Mouse (Mus musculus): ENCODE measurements around the gene Socs1. TPM values are rescaled to one million over a fixed set of nuclear protein-coding genes. Genes with fewer than 3 reads are reported as not detected.
A peak's percentile ranks its signal among the peaks of the same experiment; 100 is the strongest.

Gene Socs1
- total and polyA plus RNA-seq, 3 experiments: 0.34 to 1.2 (median 0.48) TPM

GRCm38 (mm10) chr16:10749824-10750223 is 35.5 kb downstream of the Socs1 start:
- Histone ChIP-seq H3K36me3 (ENCODE audit: control insufficient read depth, insufficient read depth, low read length) (no peaks in the 10 kb centered on the region), H3K9ac (ENCODE audit: low read depth, low read length) (no peak overlapping the region), H3K79me2 (replicated peaks; ENCODE audit: control insufficient read depth, insufficient read depth, low read length) (no peaks in the 10 kb centered on the region), H3K4me1 (ENCODE audit: control insufficient read depth, insufficient read depth, low read length) (no peaks in the 10 kb centered on the region), H3K27ac (no peak overlapping the region), H3K27me3 (ENCODE audit: control insufficient read depth, insufficient read depth, low read length) (no peaks in the 10 kb centered on the region), H3K4me3 (no peak overlapping the region)
- DNase-seq: no peak
- intact Hi-C loops (cut with DNase I): no loop called here
- TF ChIP-seq POLR2A (IDR thresholded peaks at IDR 0.05; ENCODE audit: insufficient read depth, low read depth, low read length) (no peak), EP300 (IDR thresholded peaks at IDR 0.05; ENCODE audit: insufficient read depth, low read depth, low read length) (no peak), CTCF (IDR thresholded peaks at IDR 0.05) (no peak)
- WGBS: 25% methylated on average over 7 of the region's 7 CpGs

DNA sequence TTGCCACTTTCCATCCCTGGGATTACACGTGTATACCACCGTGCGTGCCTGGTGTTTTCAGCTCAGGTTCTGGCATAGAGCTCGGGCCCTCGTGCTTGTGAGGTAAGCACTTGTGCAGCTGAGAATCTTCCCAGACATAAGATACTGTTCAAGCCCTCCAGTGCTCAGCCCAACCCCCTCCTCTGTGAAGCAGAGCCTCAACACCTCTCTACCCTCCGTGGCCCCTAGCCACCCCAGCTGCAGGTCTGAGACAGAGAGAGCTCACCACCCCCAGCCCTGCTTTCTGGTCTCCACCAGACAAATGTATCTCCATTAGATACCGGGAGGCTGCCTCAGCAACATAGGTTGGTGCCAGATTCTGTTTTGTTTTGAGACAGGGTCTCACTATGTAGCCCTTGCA is 36.1 kb downstream of the Socs1 start:
- Histone ChIP-seq H3K79me2 (replicated peaks; ENCODE audit: control insufficient read depth, insufficient read depth, low read length) (no peaks in the 10 kb centered on the region), H3K9ac (ENCODE audit: low read depth, low read length) (no peak overlapping the region), H3K4me1 (ENCODE audit: control insufficient read depth, insufficient read depth, low read length) (no peaks in the 10 kb centered on the region), H3K36me3 (ENCODE audit: control insufficient read depth, insufficient read depth, low read length) (no peaks in the 10 kb centered on the region), H3K27me3 (ENCODE audit: control insufficient read depth, insufficient read depth, low read length) (no peaks in the 10 kb centered on the region), H3K4me3 (no peak overlapping the region), H3K27ac (no peak overlapping the region)
- TF ChIP-seq POLR2A (IDR thresholded peaks at IDR 0.05; ENCODE audit: insufficient read depth, low read depth, low read length): no peak
- TF ChIP-seq CTCF (IDR thresholded peaks at IDR 0.05): no peak
- no peak for TF ChIP-seq EP300 (IDR thresholded peaks at IDR 0.05; ENCODE audit: insufficient read depth, low read depth, low read length)
- WGBS: 58% methylated on average over 7 of the region's 7 CpGs
- intact Hi-C loops (cut with DNase I): no loop called here
- no peak for DNase-seq

GRCm38 (mm10) chr16:10741082-10741481 is 44.3 kb downstream of the Socs1 start:
- no peaks in the 10 kb centered on the region for H3K79me2 ChIP-seq (replicated peaks; ENCODE audit: control insufficient read depth, insufficient read depth, low read length)
- intact Hi-C loops (cut with DNase I): no loop called here
- H3K27ac ChIP-seq: peak overlapping the region; percentile 87
- peaks cover 39% of the 10 kb centered on the region for H3K4me1 ChIP-seq (ENCODE audit: control insufficient read depth, insufficient read depth, low read length)
- DNase-seq: peak; percentile 35 to 45
- WGBS: 49% methylated on average over 2 of the region's 2 CpGs
- H3K9ac ChIP-seq (ENCODE audit: low read depth, low read length): peak overlapping the region; percentile 45
- H3K4me3 ChIP-seq: no peak overlapping the region
- TF ChIP-seq CTCF (IDR thresholded peaks at IDR 0.05) (no peak), EP300 (IDR thresholded peaks at IDR 0.05; ENCODE audit: insufficient read depth, low read depth, low read length) (no peak), POLR2A (IDR thresholded peaks at IDR 0.05; ENCODE audit: insufficient read depth, low read depth, low read length) (no peak)
- H3K27me3 ChIP-seq (ENCODE audit: control insufficient read depth, insufficient read depth, low read length): no peaks in the 10 kb centered on the region
- H3K36me3 ChIP-seq (ENCODE audit: control insufficient read depth, insufficient read depth, low read length): peaks cover 11% of the 10 kb centered on the region

DNA sequence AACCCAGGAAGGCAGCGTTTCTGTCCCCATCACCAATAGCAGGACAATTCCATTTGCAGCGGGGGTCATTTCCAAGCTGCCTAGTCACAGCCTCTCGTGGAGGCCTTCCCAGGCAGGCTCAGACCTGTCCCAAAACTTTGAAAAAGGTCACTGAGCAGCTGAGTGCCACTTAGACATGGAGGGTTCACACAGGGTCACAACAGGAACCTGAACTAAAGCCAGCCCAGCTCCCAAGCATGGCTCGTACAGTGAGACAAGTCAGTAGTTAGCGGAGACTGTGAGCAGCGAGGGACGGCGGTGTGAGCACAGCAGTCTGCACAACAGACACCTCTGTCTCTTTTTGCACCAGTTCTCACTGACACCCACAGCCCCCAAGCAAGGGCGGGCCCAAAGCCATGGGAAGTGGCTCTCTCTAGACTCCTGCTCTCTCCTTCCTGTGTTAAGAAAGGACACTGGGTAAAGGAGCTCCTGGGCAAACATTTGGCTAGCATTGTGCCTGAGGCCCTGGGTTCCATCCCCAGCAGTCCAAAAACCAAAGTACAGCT is 45.4 kb downstream of the Socs1 start:
- intact Hi-C loops (cut with DNase I): no loop called here
- DNase-seq: peak; percentile 52 to 65
- peak overlapping the region; percentile 87 for H3K27ac ChIP-seq

DNA sequence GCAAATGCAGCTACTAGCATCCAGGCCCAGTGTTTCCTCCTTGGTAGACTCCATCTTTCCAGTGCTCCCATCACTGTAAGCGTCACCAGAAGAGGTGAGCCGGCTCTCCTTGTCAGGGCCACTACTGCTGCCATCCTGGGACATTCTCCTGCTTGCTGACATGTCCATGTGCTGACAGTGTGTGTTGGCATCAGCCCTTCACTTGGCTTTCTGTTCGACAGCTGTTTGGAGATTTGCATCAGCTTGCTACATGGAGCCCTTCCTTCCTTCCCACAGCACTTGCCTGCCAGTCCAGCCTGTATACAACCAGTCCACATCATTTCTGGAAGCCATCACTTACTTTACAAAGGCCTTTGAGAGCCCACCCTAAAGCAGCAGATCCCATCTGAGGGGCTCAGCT is 46.5 kb downstream of the Socs1 start:
- WGBS: 52% methylated on average over 3 of the region's 3 CpGs
- Histone ChIP-seq H3K4me1 (ENCODE audit: control insufficient read depth, insufficient read depth, low read length) (peaks cover 39% of the 10 kb centered on the region), H3K9ac (ENCODE audit: low read depth, low read length) (no peak overlapping the region), H3K79me2 (replicated peaks; ENCODE audit: control insufficient read depth, insufficient read depth, low read length) (no peaks in the 10 kb centered on the region), H3K27ac (peak overlapping the region; percentile 87), H3K36me3 (ENCODE audit: control insufficient read depth, insufficient read depth, low read length) (peaks cover 11% of the 10 kb centered on the region), H3K27me3 (ENCODE audit: control insufficient read depth, insufficient read depth, low read length) (no peaks in the 10 kb centered on the region), H3K4me3 (no peak overlapping the region)
- no peak for DNase-seq
- intact Hi-C loops (cut with DNase I): no loop called here
- TF ChIP-seq POLR2A (IDR thresholded peaks at IDR 0.05; ENCODE audit: insufficient read depth, low read depth, low read length): no peak
- TF ChIP-seq CTCF (IDR thresholded peaks at IDR 0.05): no peak
- no peak for TF ChIP-seq EP300 (IDR thresholded peaks at IDR 0.05; ENCODE audit: insufficient read depth, low read depth, low read length)

More for the DNA sequence above, 45.4 kb downstream of the Socs1 start:
- WGBS: 34% methylated on average over 9 of the region's 9 CpGs
- Histone ChIP-seq H3K4me3 (no peak overlapping the region), H3K36me3 (ENCODE audit: control insufficient read depth, insufficient read depth, low read length) (peaks cover 11% of the 10 kb centered on the region), H3K4me1 (ENCODE audit: control insufficient read depth, insufficient read depth, low read length) (peaks cover 39% of the 10 kb centered on the region), H3K79me2 (replicated peaks; ENCODE audit: control insufficient read depth, insufficient read depth, low read length) (no peaks in the 10 kb centered on the region), H3K27me3 (ENCODE audit: control insufficient read depth, insufficient read depth, low read length) (no peaks in the 10 kb centered on the region), H3K9ac (ENCODE audit: low read depth, low read length) (no peak overlapping the region)
- TF ChIP-seq POLR2A (IDR thresholded peaks at IDR 0.05; ENCODE audit: insufficient read depth, low read depth, low read length) (no peak), EP300 (IDR thresholded peaks at IDR 0.05; ENCODE audit: insufficient read depth, low read depth, low read length) (peak; percentile 67; the same call in 1 of the 2 replicates), CTCF (IDR thresholded peaks at IDR 0.05) (no peak)

GRCm38 (mm10) chr16:10737571-10737970 is 47.8 kb downstream of the Socs1 start:
- Histone ChIP-seq H3K9ac (ENCODE audit: low read depth, low read length) (no peak overlapping the region), H3K36me3 (ENCODE audit: control insufficient read depth, insufficient read depth, low read length) (peaks cover 11% of the 10 kb centered on the region), H3K79me2 (replicated peaks; ENCODE audit: control insufficient read depth, insufficient read depth, low read length) (no peaks in the 10 kb centered on the region), H3K4me3 (no peak overlapping the region), H3K27ac (peak overlapping the region; percentile 87), H3K27me3 (ENCODE audit: control insufficient read depth, insufficient read depth, low read length) (no peaks in the 10 kb centered on the region), H3K4me1 (ENCODE audit: control insufficient read depth, insufficient read depth, low read length) (peaks cover 39% of the 10 kb centered on the region)
- peak; percentile 57 to 66 for DNase-seq
- intact Hi-C loops (cut with DNase I): loop anchor here (2.0 kb wide), 1 partner anchor 47 kb away; no protein-coding TSS in a partner anchor
- 32% methylated on average over 2 of the region's 2 CpGs for WGBS
- TF ChIP-seq POLR2A (IDR thresholded peaks at IDR 0.05; ENCODE audit: insufficient read depth, low read depth, low read length): peak; percentile 43; the same call in 1 of the 2 replicates
- peak; percentile 32 for TF ChIP-seq CTCF (IDR thresholded peaks at IDR 0.05)
- peak; percentile 90 for TF ChIP-seq EP300 (IDR thresholded peaks at IDR 0.05; ENCODE audit: insufficient read depth, low read depth, low read length)
